Mouse (Mus musculus): ENCODE results near the gene Spata3.

The Spata3 gene

GRCm38 (mm10) chr1:86032273-86032987, 15.8 kb downstream of the Spata3 start:
- DNase-seq (ENCODE audit: low spot score in 2 of 2) = no peak

- no peak for DNase-seq (ENCODE audit: low spot score in 2 of 2)
These were observed 21.8 kb downstream of the Spata3 start for GRCm38 (mm10) chr1:86038191-86038951.

- DNase-seq (ENCODE audit: low spot score in 2 of 2) = no peak
These were observed 23.5 kb downstream of the Spata3 start for GRCm38 (mm10) chr1:86040131-86040530.

- DNase-seq (ENCODE audit: low spot score in 2 of 2) = no peak
These were observed 24.2 kb downstream of the Spata3 start for GRCm38 (mm10) chr1:86040817-86041216.

GRCm38 (mm10) chr1:86045056-86045455, 28.4 kb downstream of the Spata3 start:
- no peak for DNase-seq (ENCODE audit: low spot score in 2 of 2)

- DNase-seq (ENCODE audit: low spot score in 2 of 2) = no peak
These were observed 29.5 kb downstream of the Spata3 start, which contains the start of gene 2810459M11Rik for GRCm38 (mm10) chr1:86045848-86046805. Gene 2810459M11Rik, plus strand, starts transcription at chr1:86045863.

- DNase-seq (ENCODE audit: low spot score in 2 of 2) = no peak
These were observed 30.4 kb downstream of the Spata3 start for GRCm38 (mm10) chr1:86046833-86047563.

GRCm38 (mm10) chr1:86048231-86048630, 31.6 kb downstream of the Spata3 start:
- no peak for DNase-seq (ENCODE audit: low spot score in 2 of 2)

GRCm38 (mm10) chr1:86048744-86049143, 32.1 kb downstream of the Spata3 start:
- DNase-seq (ENCODE audit: low spot score in 2 of 2) = no peak

- DNase-seq (ENCODE audit: low spot score in 2 of 2) = no peak
These were observed 36.7 kb downstream of the Spata3 start for GRCm38 (mm10) chr1:86053198-86053921.

GRCm38 (mm10) chr1:86054943-86055342, 38.3 kb downstream of the Spata3 start:
- DNase-seq (ENCODE audit: low spot score in 2 of 2) = no peak

- no peak for DNase-seq (ENCODE audit: low spot score in 2 of 2)
These were observed 39.7 kb downstream of the Spata3 start for GRCm38 (mm10) chr1:86056284-86056683.

- peak; percentile 81 to 93 for DNase-seq (ENCODE audit: low spot score in 2 of 2)
These were observed 42.5 kb downstream of the Spata3 start for GRCm38 (mm10) chr1:86058856-86059769.

- no peak for DNase-seq (ENCODE audit: low spot score in 2 of 2)
These were observed 45.9 kb downstream of the Spata3 start for GRCm38 (mm10) chr1:86062523-86062922.

GRCm38 (mm10) chr1:86064271-86064991, 47.8 kb downstream of the Spata3 start, which contains the start of gene Psmd1:
Gene Psmd1, plus strand, starts transcription at chr1:86064387.
- DNase-seq (ENCODE audit: low spot score in 2 of 2) = peak; percentile 80 to 83

- DNase-seq (ENCODE audit: low spot score in 2 of 2) = no peak
These were observed 59.9 kb downstream of the Spata3 start for GRCm38 (mm10) chr1:86076565-86076964.

Measured in urinary bladder, postnatal 4 days (tissue).